Mouse (Mus musculus) thymus, adult 2 months (tissue): ENCODE measurements around the gene Gpr61. TPM values are rescaled to one million over a fixed set of nuclear protein-coding genes. Genes with fewer than 3 reads are reported as not detected.

Experiments
- DNase-seq: peaks from one replicate; pipeline ENCODE4 v3.0.0; 2021
- H3K27ac ChIP-seq: fragments of 200-500 bp; 2 replicates; pipeline ENCODE4 v1.5.1; 2012; ENCODE audit warnings: low read length, control low read depth; ENCODE audit not compliant: control insufficient read depth, insufficient read depth
- H3K27me3 ChIP-seq: fragments of 200-500 bp; 2 replicates; pipeline ENCODE4 v1.6.1; 2012; ENCODE audit warnings: mild to moderate bottlenecking, low read length, moderate library complexity, mixed read lengths; ENCODE audit not compliant: control insufficient read depth, insufficient read depth
- H3K36me3 ChIP-seq: fragments of 200-500 bp; 2 replicates; pipeline ENCODE4 v1.6.1; 2012; ENCODE audit warnings: mild to moderate bottlenecking, low read length, moderate library complexity; ENCODE audit not compliant: control insufficient read depth, insufficient read depth
- H3K4me1 ChIP-seq: fragments of 200-500 bp; replicated peaks from 2 replicates; pipeline ENCODE4 v1.6.1; 2012; ENCODE audit warnings: low read length; ENCODE audit not compliant: control insufficient read depth, insufficient read depth
- H3K4me3 ChIP-seq: fragments of 200-500 bp; 2 replicates; pipeline ENCODE4 v1.5.1; 2012; ENCODE audit warnings: mild to moderate bottlenecking, low read length, control low read depth, moderate library complexity; ENCODE audit not compliant: control insufficient read depth, insufficient read depth
- CTCF ChIP-seq: fragments of 200-500 bp; IDR thresholded peaks from 2 replicates; pipeline ENCODE4 v1.5.1; 2012; ENCODE audit warnings: mild to moderate bottlenecking, control low read depth, low read length, moderate library complexity, borderline replicate concordance; ENCODE audit not compliant: control insufficient read depth, poor library complexity, insufficient read depth; ENCODE audit errors: extremely low read depth
- POLR2A ChIP-seq: fragments of 200-500 bp; IDR thresholded peaks from 2 replicates; pipeline ENCODE4 v1.6.1; 2012; ENCODE audit warnings: mild to moderate bottlenecking, low read length, control low read depth, moderate library complexity; ENCODE audit not compliant: control insufficient read depth, poor library complexity, insufficient read depth; ENCODE audit errors: extremely low read depth
- WGBS: fragments of 180-500 bp; shearing (Covaris S2); methylation state at CpG from one replicate; pipeline ENCODE4 v1.1.7; 2018; 5-methylcytosine and 5-hydroxymethylcytosine counted together
- polyA plus RNA-seq: library from polyadenylated mRNA; depleted of rRNA; stranded (reverse); fragments of >200 nt; gene quantifications from 2 replicates; pipeline ENCODE4 v1.2.3, GENCODE M21; 2012

Gene Gpr61
- polyA plus RNA-seq, 1 experiment, result not detected

DNA sequence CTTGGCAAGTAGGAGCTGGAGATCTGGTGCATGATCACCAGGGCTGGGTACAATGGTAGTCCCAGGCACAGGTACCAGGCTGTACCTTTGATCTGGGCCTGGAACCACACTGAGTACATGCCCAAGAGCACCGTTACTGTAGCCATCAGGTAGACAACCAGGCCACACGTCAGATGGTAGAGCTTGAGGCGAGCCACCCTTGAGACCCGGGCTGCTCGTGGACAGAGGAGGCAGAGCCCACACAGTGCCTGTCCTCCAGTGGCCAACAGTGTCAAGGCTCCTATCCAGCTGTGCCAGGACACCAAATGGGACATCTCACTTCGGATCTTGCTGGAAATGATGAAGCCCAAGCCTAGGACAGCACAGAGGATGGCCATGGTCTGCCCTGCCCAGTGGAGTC lies 44.5 kb upstream of the Gpr61 start:
- no peak overlapping the region for H3K27ac ChIP-seq
- H3K27me3 ChIP-seq, result no peaks in the 10 kb centered on the region
- no peak overlapping the region for H3K4me3 ChIP-seq
- DNase-seq, result no peak
- 95% methylated on average over 6 of the region's 6 CpGs for WGBS
- TF ChIP-seq POLR2A, result no peak
- no peak for TF ChIP-seq CTCF
- peaks cover 13% of the 10 kb centered on the region for H3K4me1 ChIP-seq
- no peaks in the 10 kb centered on the region for H3K36me3 ChIP-seq

DNA sequence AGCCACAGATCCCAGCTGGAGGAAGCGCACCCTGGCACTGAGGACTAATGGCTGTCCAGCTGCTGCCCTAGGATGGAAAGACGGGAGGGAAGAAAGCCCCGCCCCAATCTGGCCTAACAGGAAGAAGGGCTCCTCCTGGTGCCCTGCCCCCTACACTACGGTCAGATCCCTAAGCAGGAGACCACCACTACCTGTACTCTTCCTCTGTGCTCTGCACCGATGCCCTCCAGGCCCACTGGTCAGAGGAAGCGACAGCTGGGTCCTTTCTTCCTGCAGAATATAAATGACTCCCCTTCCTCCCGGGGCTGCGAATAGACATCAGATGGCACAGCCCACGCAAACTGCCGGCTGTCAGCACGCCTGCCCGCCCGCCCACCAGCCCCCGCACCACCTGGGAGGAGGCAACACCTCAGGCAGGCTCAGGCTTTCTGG lies 42.4 kb upstream of the Gpr61 start:
- Histone ChIP-seq H3K27me3 (no peaks in the 10 kb centered on the region), H3K4me1 (peaks cover 13% of the 10 kb centered on the region), H3K36me3 (no peaks in the 10 kb centered on the region), H3K4me3 (no peak overlapping the region), H3K27ac (no peak overlapping the region)
- 83% methylated on average over 14 of the region's 14 CpGs for WGBS
- DNase-seq, result no peak
- TF ChIP-seq POLR2A, result no peak
- no peak for TF ChIP-seq CTCF

DNA sequence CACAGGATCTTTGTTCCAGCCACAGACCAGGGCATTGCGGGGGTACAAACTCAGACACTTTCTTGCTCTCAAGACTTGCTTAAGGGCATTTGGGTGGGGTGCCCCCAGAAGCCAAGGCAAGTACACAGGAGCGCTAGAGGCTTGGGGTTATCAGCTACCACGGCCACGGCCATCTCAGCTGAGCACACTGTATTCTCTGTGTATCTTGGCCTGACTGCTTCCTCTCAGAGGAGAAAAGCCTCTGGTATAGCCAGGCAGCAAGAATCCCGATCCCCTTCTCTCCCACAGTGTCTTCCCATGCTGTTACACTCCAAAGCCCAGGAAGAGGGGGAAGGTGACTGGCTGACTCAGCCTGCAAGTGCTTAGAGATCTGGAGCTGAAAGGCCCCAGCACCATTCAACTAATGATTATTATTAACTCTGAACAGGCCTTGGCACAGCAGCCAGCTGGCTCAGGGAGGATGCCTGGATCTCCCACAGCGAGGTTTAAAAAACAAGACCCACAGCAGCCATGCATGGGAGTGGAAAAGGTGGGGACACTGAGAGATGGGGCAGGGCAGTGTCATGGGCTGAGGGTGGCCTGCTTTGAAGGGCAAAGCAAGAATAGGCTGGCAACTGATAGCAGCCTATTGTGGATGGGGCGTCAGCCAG lies 41.4 kb upstream of the Gpr61 start:
- Histone ChIP-seq H3K4me1 (peaks cover 9% of the 10 kb centered on the region), H3K27me3 (no peaks in the 10 kb centered on the region), H3K4me3 (no peak overlapping the region), H3K27ac (no peak overlapping the region), H3K36me3 (no peaks in the 10 kb centered on the region)
- 94% methylated on average over 7 of the region's 7 CpGs for WGBS
- no peak for TF ChIP-seq POLR2A
- TF ChIP-seq CTCF, result no peak
- no peak for DNase-seq

DNA sequence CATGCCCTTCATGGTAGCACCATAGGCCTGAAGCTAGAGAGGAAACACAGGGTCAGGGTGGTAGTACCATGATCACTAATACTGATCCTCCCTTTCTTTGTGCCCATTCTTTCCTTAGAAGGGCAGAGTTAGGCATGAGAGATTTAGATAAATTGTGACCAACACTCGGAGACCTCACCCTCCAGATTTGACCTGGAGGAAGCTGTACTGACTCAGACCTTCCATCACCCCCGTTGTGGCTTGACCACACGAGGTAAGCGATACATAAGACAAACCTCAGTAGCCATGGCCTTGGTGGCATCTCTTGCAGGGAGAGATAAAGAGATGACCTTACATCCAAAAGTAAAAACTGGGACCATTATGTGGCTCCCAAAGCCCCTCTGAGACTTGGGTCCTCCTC lies 40.6 kb upstream of the Gpr61 start:
- Histone ChIP-seq H3K4me3 (no peak overlapping the region), H3K27me3 (no peaks in the 10 kb centered on the region), H3K36me3 (no peaks in the 10 kb centered on the region), H3K4me1 (peaks cover 9% of the 10 kb centered on the region), H3K27ac (no peak overlapping the region)
- 87% methylated on average over 4 of the region's 4 CpGs for WGBS
- no peak for TF ChIP-seq POLR2A
- no peak for TF ChIP-seq CTCF
- DNase-seq, result no peak

DNA sequence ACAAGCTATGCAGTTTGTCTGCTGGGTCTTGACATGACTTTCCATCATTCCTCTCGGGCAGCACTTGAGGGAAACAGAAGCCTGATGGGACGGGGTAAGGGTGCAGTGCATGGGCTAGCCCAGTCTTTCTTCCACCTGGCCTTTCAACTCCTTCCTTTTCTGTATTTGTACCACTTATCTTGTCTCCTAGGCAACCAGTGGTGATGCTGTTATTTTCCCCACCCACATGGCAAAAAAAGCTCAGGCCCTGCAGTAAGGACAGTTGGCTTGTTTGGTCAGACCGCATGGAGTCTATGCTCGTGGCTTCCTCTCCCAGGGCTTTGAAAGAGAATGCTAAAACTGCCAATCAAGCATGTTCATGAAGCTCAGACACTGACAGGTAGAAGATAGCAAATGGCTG lies 39.0 kb upstream of the Gpr61 start:
- Histone ChIP-seq H3K4me3 (no peak overlapping the region), H3K36me3 (no peaks in the 10 kb centered on the region), H3K27ac (no peak overlapping the region), H3K27me3 (no peaks in the 10 kb centered on the region), H3K4me1 (no peaks in the 10 kb centered on the region)
- TF ChIP-seq POLR2A (no peak), CTCF (no peak)
- no peak for DNase-seq
- WGBS, result 89% methylated on average over 4 of the region's 4 CpGs

DNA sequence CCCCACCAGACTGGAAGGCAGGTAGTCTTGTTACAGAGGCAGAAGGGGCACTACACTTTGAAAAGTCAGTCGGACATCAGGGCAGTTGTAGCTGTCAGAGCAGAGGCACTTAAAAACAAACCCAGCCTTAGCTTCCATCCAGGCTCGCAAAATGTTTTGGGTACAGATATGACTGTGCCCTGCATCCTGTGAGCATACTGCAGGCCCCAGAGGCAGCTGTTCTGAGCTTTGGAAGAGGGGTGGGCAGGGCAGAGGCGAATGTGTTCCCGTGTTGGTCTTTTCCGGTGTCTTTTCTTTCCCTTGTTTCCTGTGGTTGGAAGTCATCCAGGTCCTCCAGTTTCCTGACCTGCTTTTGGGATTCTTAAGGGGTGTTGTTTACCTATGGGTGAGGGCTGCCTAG lies 35.2 kb upstream of the Gpr61 start:
- DNase-seq, result no peak
- TF ChIP-seq CTCF, result no peak
- TF ChIP-seq POLR2A, result no peak
- no peak overlapping the region for H3K27ac ChIP-seq
- H3K27me3 ChIP-seq, result no peaks in the 10 kb centered on the region; the same call in 1 of the 2 replicates
- H3K36me3 ChIP-seq, result no peaks in the 10 kb centered on the region
- no peak overlapping the region for H3K4me3 ChIP-seq
- 86% methylated on average over 5 of the region's 5 CpGs for WGBS
- peaks cover 10% of the 10 kb centered on the region for H3K4me1 ChIP-seq
